Mouse (Mus musculus) heart, postnatal 0 days (tissue): ENCODE results near the gene Cyb5r2.

Source experiments
- CTCF ChIP-seq: IDR thresholded peaks from 2 replicates; pipeline ENCODE4 v1.5.1; 2016; ENCODE audit warnings: antibody characterized with exemption, control low read depth, low read depth
- EP300 ChIP-seq: IDR thresholded peaks from 2 replicates; pipeline ENCODE4 v1.6.1; 2016; ENCODE audit warnings: antibody characterized with exemption, low read depth

GRCm38 (mm10) chr7:107712743-107713142 is 45.1 kb downstream of the Cyb5r2 start:
- TF ChIP-seq CTCF = no peak
- no peak for TF ChIP-seq EP300
